Mouse (Mus musculus) adrenal gland, postnatal 10 days (tissue): ENCODE results near the gene Cym. TPM values are rescaled to one million over a fixed set of nuclear protein-coding genes. Genes with fewer than 3 reads are reported as not detected.

Experiments used
- DNase-seq: peaks from one replicate; pipeline ENCODE4 v3.0.0; 2021; ENCODE audit warnings: mixed read lengths
- total RNA-seq, 2 experiments: library from RNA; stranded (reverse); gene quantifications; 2 replicates each; pipeline ENCODE4 v1.2.3; 2021

Cym gene
- total RNA-seq, 2 experiments from 2014 or later: 0.88 to 1.2 TPM

- DNase-seq: no peak
Measured at GRCm38 (mm10) chr3:107223230-107223629, 1.7 kb upstream of the Cym start.

- DNase-seq: no peak
Measured at GRCm38 (mm10) chr3:107218572-107218971, 3.0 kb downstream of the Cym start.

- no peak for DNase-seq
Measured at GRCm38 (mm10) chr3:107217101-107217480, 4.4 kb downstream of the Cym start.

- no peak for DNase-seq
Measured at GRCm38 (mm10) chr3:107216400-107217100, 5.0 kb downstream of the Cym start.

- DNase-seq: no peak
Measured at GRCm38 (mm10) chr3:107214606-107215005, 6.9 kb downstream of the Cym start.

GRCm38 (mm10) chr3:107207625-107208253 is 13.8 kb downstream of the Cym start:
- DNase-seq: no peak

- no peak for DNase-seq
Measured at GRCm38 (mm10) chr3:107206490-107207150, 14.9 kb downstream of the Cym start.

- DNase-seq: peak; percentile 85
Measured at GRCm38 (mm10) chr3:107205994-107206393, 15.5 kb downstream of the Cym start.

- DNase-seq: no peak
Measured at GRCm38 (mm10) chr3:107205170-107205569, 16.4 kb downstream of the Cym start.

GRCm38 (mm10) chr3:107204413-107204812 is 17.1 kb downstream of the Cym start:
- DNase-seq: no peak

- no peak for DNase-seq
Measured at GRCm38 (mm10) chr3:107201310-107202180, 20.0 kb downstream of the Cym start.

- peak; percentile 32 for DNase-seq
Measured at GRCm38 (mm10) chr3:107188226-107188899, 33.2 kb downstream of the Cym start.

GRCm38 (mm10) chr3:107187022-107187421 is 34.5 kb downstream of the Cym start:
- DNase-seq: no peak

GRCm38 (mm10) chr3:107185597-107185996 is 35.9 kb downstream of the Cym start:
- DNase-seq: no peak

GRCm38 (mm10) chr3:107183178-107183577 is 38.4 kb downstream of the Cym start:
- DNase-seq: peak; percentile 33

- DNase-seq: no peak
Measured at GRCm38 (mm10) chr3:107182756-107183155, 38.8 kb downstream of the Cym start, which contains the start of gene Kcna10. Gene Kcna10, plus strand, starts transcription at chr3:107183056.

- no peak for DNase-seq
Measured at GRCm38 (mm10) chr3:107180860-107181259, 40.7 kb downstream of the Cym start.

- no peak for DNase-seq
Measured at GRCm38 (mm10) chr3:107176501-107176900, 45.0 kb downstream of the Cym start.

GRCm38 (mm10) chr3:107175486-107175885 is 46.0 kb downstream of the Cym start:
- DNase-seq: no peak

- no peak for DNase-seq
Measured at GRCm38 (mm10) chr3:107172556-107172955, 49.0 kb downstream of the Cym start.

GRCm38 (mm10) chr3:107171964-107172363 is 49.6 kb downstream of the Cym start:
- peak; percentile 14 for DNase-seq

- DNase-seq: no peak
Measured at GRCm38 (mm10) chr3:107169552-107169951, 52.0 kb downstream of the Cym start.
